ENCODE assay signal across 11 mouse cellular contexts in genomic region chr13:102153785-102154608, GRCm38 (mm10).
DNase-seq lines count a peak whose midpoint lies in the region; ATAC-seq lines count a peak whose summit lies in the region.
"Had no signal": no experiment of that assay in that cellular context is flagged by ENCODE, and none has a peak within 500 bp of the region (broad histone marks: within the 10 kb centered on the region; RNA-seq: fewer than 3 reads in every experiment).

No protein-coding gene starts in this region.

- no peak overlapping the region for H3K27ac ChIP-seq in lung, embryonic 16.5 days (ENCODE audit: low read length)
- H3K27ac ChIP-seq in hindbrain, embryonic 14.5 days: 0 out of 2 replicates have a peak overlapping the region, but pooled peaks have one; percentile 27
- H3K27ac ChIP-seq in kidney, embryonic 16.5 days (ENCODE audit: low read length): no peak overlapping the region
- no peak overlapping the region for H3K27ac ChIP-seq in neural tube, embryonic 13.5 days (replicated peaks)
- H3K27ac ChIP-seq: forebrain, embryonic 15.5 days had no signal

- no peak overlapping the region for H3K4me3 ChIP-seq in lung, embryonic 16.5 days (ENCODE audit: low read length)
- H3K4me3 ChIP-seq in hindbrain, embryonic 14.5 days (replicated peaks; ENCODE audit: low read length): no peak overlapping the region
- H3K4me3 ChIP-seq in kidney, embryonic 16.5 days (ENCODE audit: low read length): no peak overlapping the region
- H3K4me3 ChIP-seq in neural tube, embryonic 13.5 days: no peak overlapping the region
- H3K4me3 ChIP-seq: forebrain, embryonic 15.5 days; myocyte had no signal

- 35% methylated on average over 5 of the region's 5 CpGs for WGBS in lung, embryonic 16.5 days
- WGBS in hindbrain, embryonic 14.5 days: 36% methylated on average over 5 of the region's 5 CpGs
- 43% methylated on average over 5 of the region's 5 CpGs for WGBS in kidney, embryonic 16.5 days
- WGBS in neural tube, embryonic 13.5 days: 34% methylated on average over 5 of the region's 5 CpGs

- no peak overlapping the region for H3K4me2 ChIP-seq in lung, embryonic 16.5 days (ENCODE audit: low read depth, low read length)
- no peak overlapping the region; the same call in 1 of the 2 replicates for H3K4me2 ChIP-seq in hindbrain, embryonic 14.5 days (replicated peaks)
- no peak overlapping the region for H3K4me2 ChIP-seq in kidney, embryonic 16.5 days (replicated peaks; ENCODE audit: low read depth, low read length)
- H3K4me2 ChIP-seq in neural tube, embryonic 13.5 days: no peak overlapping the region
- H3K4me2 ChIP-seq: forebrain, embryonic 15.5 days had no signal

- no peak overlapping the region for H3K9ac ChIP-seq in lung, embryonic 16.5 days (ENCODE audit: low read length)
- no peak overlapping the region for H3K9ac ChIP-seq in hindbrain, embryonic 14.5 days
- no peak overlapping the region for H3K9ac ChIP-seq in kidney, embryonic 16.5 days (replicated peaks; ENCODE audit: low read length)
- no peak overlapping the region for H3K9ac ChIP-seq in neural tube, embryonic 13.5 days
- H3K9ac ChIP-seq: forebrain, embryonic 15.5 days had no signal

- no peak for DNase-seq in lung, adult 18-20 months
- no peak for DNase-seq in hindbrain, embryonic 14.5 days (ENCODE audit: low spot score)
- no peak for DNase-seq in urinary bladder, adult 2 months (ENCODE audit: low spot score)
- DNase-seq in ovary, postnatal 14 days (ENCODE audit: low spot score): no peak
- DNase-seq: right cerebral cortex, postnatal 4 days had no signal

- no peaks in the 10 kb centered on the region for H3K9me3 ChIP-seq in lung, embryonic 16.5 days (ENCODE audit: control insufficient read depth, low read length)
- no peaks in the 10 kb centered on the region for H3K9me3 ChIP-seq in hindbrain, embryonic 14.5 days (ENCODE audit: control insufficient read depth, low read length)
- no peaks in the 10 kb centered on the region for H3K9me3 ChIP-seq in kidney, embryonic 16.5 days (ENCODE audit: low read length)
- H3K9me3 ChIP-seq in neural tube, embryonic 13.5 days: no peaks in the 10 kb centered on the region
- H3K9me3 ChIP-seq: forebrain, embryonic 15.5 days had no signal

- peak; percentile 51; the same call in 1 of the 2 replicates for ATAC-seq in lung, embryonic 16.5 days (ENCODE audit: low read depth)
- ATAC-seq in hindbrain, embryonic 14.5 days (ENCODE audit: low FRiP score): 0 out of 2 replicates have a peak, but pooled peaks have one; percentile 14
- ATAC-seq in kidney, embryonic 16.5 days (ENCODE audit: low FRiP score, low TSS enrichment): peak; percentile 54; the same call in 1 of the 2 replicates
- ATAC-seq in neural tube, embryonic 13.5 days (ENCODE audit: low read depth): peak; percentile 52; the same call in 1 of the 2 replicates
- ATAC-seq: forebrain, embryonic 15.5 days; intestine, embryonic 16.5 days had no signal

- H3K4me1 ChIP-seq in lung, embryonic 16.5 days (replicated peaks; ENCODE audit: control insufficient read depth, insufficient read depth, low read length): peaks cover 3% of the 10 kb centered on the region; the same call in 1 of the 2 replicates
- no peaks in the 10 kb centered on the region for H3K4me1 ChIP-seq in hindbrain, embryonic 14.5 days (replicated peaks; ENCODE audit: control insufficient read depth, insufficient read depth, low read length)
- 0 out of 2 replicates have a peak, but pooled peaks cover 4% of the 10 kb centered on the region for H3K4me1 ChIP-seq in kidney, embryonic 16.5 days (ENCODE audit: insufficient read depth, low read length)
- H3K4me1 ChIP-seq in neural tube, embryonic 13.5 days (replicated peaks): peaks cover 18% of the 10 kb centered on the region
- H3K4me1 ChIP-seq: forebrain, embryonic 15.5 days had no signal

- no peaks in the 10 kb centered on the region for H3K36me3 ChIP-seq in lung, embryonic 16.5 days (ENCODE audit: control insufficient read depth, insufficient read depth, low read length)
- H3K36me3 ChIP-seq in hindbrain, embryonic 14.5 days (replicated peaks; ENCODE audit: control insufficient read depth, insufficient read depth): no peaks in the 10 kb centered on the region
- no peaks in the 10 kb centered on the region for H3K36me3 ChIP-seq in kidney, embryonic 16.5 days (ENCODE audit: insufficient read depth, low read length)
- H3K36me3 ChIP-seq in neural tube, embryonic 13.5 days: no peaks in the 10 kb centered on the region
- H3K36me3 ChIP-seq: forebrain, embryonic 15.5 days had no signal

- H3K27me3 ChIP-seq in lung, embryonic 16.5 days (ENCODE audit: control insufficient read depth, insufficient read depth, low read depth, low read length): no peaks in the 10 kb centered on the region
- H3K27me3 ChIP-seq in hindbrain, embryonic 14.5 days (ENCODE audit: control insufficient read depth, insufficient read depth, low read length): 0 out of 2 replicates have a peak, but pooled peaks cover 6% of the 10 kb centered on the region
- no peaks in the 10 kb centered on the region for H3K27me3 ChIP-seq in kidney, embryonic 16.5 days (ENCODE audit: insufficient read depth, low read length)
- H3K27me3 ChIP-seq in neural tube, embryonic 13.5 days: no peaks in the 10 kb centered on the region
- H3K27me3 ChIP-seq: forebrain, embryonic 15.5 days had no signal
